Mouse (Mus musculus): Measurements from ENCODE around the gene Bak1.

DNA sequence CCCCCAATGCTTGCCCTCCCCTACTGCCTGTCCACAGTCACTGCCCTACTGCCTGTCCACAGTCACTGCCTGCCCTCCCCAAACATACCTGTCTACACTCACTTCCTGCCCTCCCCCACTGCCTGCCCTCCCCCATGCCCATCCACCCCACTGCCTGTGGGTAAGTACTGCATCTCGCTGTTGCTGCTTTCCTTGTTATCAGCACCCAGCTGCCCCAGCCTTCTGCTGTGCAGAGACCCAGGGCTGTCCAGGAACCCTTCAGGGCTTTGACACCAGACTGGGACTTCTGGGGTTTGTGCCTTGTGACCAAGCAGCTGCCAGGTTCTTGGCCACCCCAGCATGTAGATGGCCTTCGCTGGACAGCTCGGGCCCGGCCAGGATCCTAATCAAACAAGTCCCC lies 5.5 kb downstream of the Bak1 start:
- no peak for TF ChIP-seq CTCF (IDR thresholded peaks at IDR 0.05; ENCODE audit: low read depth)
- no peak for TF ChIP-seq EP300 (optimal IDR thresholded peaks at IDR 0.05)
